Mouse (Mus musculus): ENCODE results near the gene Atxn1.

DNA sequence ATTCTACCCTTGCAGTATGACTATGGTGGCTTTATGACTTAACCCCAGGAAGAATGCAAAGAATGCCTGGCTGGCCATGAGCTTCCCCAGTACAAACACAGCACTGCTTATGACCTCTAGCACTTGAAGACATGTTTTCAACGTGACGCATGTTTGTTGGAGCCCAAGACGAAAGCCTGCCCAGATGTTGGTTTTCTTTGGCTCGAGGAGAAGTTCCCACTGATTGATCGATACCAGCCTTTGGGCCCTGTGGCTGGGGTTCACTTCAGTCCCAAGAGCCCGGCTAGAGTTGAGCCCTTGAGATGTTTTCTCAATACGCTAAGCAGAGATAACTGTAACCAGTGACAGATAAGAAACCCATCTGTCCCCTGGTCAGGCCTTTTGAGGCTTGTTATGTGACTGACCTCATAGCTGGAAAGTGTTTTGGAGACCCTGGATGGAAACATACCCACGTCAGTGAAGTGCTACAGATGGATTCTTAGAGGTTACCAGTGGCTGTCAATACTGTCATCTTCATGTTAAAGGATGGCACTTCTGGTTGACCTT is 337.5 kb downstream of the Atxn1 start:
- no peak for TF ChIP-seq GATA1 (IDR thresholded peaks at IDR 0.05; ENCODE audit: borderline replicate concordance, low read length)
- TF ChIP-seq FLI1 (IDR thresholded peaks at IDR 0.05; ENCODE audit: low read length): no peak
